Mouse (Mus musculus) cortical plate, adult 2 months (tissue): ENCODE measurements around the gene Zfp281.

Source experiments
- CTCF ChIP-seq: fragments of 200-500 bp; IDR thresholded peaks from 2 replicates; pipeline ENCODE4 v1.5.1; 2011; ENCODE audit warnings: mild to moderate bottlenecking, control low read depth, low read length; ENCODE audit not compliant: insufficient read depth; ENCODE audit errors: extremely low read depth
- POLR2A ChIP-seq: fragments of 200-500 bp; IDR thresholded peaks from 2 replicates; pipeline ENCODE4 v1.6.1; 2011; ENCODE audit warnings: mild to moderate bottlenecking, low read length, control low read depth; ENCODE audit not compliant: insufficient read depth; ENCODE audit errors: extremely low read depth

DNA sequence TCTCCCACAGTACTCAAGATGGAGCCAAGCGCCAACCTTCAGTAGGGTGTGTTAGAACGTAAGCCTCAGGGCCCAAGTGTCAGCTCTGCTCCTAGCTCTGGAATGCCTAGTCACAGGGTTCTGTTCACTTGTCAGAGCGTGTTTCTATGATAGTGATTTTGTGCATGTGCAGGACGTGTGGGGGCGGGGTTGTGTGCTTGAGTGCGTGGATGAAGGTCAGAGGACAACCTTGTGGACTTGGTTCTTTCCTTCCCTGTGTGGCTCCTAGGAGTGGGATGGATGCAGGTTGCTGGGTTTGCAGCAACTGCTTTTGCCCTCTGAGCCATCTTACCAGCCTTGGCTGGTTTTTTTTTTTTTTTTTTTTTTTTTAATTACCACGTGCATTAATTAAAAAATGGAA is 13.5 kb downstream of the Zfp281 start:
- TF ChIP-seq POLR2A (no peak), CTCF (no peak)
